Mouse (Mus musculus): ENCODE results near the gene Cklf.
"Not testable (repeated sequence)": the region's sequence is repeated elsewhere in the genome, so short reads cannot be mapped to it uniquely, and the experiment has no call there.

The Cklf gene

DNA sequence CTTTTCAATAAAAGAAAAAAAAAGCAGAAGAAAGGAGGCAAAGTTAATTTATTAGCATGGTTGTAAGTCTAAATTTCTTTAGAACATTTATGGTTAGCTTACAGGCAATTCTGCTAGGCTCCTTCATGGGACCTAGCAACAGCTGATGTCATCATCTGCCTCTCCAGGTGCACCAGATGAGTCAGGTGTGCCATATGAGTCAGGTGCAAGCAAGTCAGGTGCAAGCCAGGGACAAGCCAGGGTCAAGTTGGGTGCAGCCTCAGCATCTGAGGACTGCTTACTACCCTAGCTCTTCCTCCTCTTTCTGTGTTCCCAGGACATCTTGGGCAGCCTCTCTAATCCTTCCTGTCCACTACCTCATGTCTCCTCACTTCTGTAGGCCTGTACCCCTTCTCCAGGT lies 17.7 kb downstream of the Cklf start:
- DNase-seq: no peak

DNA sequence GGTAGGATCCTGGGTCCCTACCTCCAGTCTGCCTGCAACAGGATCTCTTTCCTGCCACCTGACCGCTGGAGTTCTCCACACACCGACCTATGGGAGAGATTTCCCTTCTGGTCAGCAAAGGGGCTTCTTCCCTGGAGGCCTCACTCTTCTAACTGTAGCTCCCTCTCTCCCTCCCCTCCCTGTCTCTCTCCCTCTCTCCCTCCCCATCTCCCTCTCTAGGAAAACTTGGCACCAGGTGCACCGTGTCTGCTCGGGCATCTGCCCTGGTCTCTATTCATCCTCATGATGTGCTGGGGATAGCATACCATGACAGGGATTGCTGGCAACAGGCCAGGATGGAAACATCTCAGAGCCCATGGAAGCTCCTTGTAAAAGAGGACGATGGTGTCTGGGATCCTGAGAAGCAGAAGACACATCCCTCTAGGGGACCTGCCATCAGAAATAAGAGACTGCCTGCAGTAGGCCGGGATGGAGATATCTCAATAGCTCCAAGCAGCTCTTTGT lies 18.3 kb downstream of the Cklf start:
- no peak for DNase-seq

DNA sequence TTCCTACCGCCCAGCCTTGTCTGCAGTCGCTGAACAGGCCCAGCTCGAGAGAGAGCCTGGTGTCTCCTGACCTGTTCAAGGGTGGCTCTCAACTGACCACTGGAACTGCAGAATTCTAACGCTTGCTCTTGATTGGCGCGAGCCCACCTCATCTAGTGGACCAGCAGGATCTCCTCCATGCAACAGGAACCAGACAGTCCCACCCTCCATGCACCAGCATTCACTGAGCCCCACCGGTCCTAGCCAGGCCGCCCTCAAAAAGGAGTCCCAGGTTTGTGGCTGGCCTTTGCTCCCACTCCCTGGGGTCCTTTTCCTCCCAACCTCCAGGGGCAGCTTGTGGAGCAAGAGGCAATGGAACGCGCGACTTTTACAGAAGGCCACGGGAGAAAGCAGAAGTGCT lies 42.4 kb downstream of the Cklf start, which contains the start of gene Cmtm2a:
Gene Cmtm2a, minus strand, starts transcription at position 101 of the 400 bp plus-strand sequence.
- DNase-seq: not testable (repeated sequence)

DNA sequence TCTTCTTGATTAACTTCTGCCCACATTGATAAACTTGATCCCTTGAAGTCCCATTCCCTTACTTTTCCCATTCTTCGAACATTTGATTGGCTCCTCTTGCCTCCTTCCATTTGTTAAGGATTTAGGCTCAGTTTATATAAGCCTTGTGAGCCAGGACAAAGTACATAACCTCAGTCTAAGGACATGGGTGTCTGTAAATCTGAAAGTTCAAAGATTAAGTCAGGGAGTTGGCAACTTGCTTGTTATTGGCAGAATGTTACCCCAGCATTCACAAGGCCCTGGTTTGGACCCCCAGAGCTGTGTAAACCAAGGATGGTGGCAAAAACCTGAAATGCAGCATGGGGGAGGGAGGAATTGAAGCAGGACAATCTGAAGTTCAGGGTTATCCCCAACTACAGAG lies 43.7 kb downstream of the Cklf start:
- DNase-seq: no peak

DNA sequence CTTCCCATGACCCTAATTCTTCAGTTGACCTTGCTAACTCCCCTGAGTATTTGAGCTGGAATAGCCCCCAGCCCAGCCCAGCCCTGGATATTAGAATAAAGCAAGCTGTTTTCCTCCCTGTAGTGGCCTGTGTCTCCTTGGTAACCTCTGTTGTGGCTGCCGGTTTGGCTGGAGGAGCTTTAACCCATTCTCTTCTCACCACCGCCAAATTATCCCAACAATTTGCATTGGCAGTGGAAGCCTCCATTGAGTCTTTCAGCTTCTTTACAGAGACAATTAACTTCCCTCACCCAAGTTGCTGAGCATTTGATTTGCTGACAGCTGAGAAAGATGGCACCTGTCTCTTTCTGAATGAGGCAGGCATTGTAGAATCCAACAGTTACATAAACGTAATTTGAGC lies 50.9 kb downstream of the Cklf start:
- peak; percentile 54 for DNase-seq

DNA sequence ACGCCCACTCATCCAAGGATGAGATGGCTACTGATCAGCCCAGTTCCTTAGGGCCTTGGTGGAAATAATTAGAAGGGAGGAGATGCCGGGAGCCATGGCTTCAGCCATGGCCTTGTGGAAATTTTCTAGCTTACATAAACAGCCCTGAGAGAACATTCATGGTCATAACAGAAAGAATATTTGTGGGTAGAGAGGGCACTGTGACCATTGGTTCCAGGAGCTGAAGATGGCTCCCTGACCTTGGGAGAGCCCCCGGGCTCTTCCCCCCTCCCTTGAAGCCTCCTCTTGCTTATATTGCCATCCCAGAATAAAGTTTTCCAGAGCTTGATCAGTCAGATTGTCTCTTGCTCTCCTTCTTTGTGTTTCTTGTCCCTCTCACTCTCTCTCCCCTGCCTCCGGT lies 51.9 kb downstream of the Cklf start:
- DNase-seq: not testable (repeated sequence)

DNA sequence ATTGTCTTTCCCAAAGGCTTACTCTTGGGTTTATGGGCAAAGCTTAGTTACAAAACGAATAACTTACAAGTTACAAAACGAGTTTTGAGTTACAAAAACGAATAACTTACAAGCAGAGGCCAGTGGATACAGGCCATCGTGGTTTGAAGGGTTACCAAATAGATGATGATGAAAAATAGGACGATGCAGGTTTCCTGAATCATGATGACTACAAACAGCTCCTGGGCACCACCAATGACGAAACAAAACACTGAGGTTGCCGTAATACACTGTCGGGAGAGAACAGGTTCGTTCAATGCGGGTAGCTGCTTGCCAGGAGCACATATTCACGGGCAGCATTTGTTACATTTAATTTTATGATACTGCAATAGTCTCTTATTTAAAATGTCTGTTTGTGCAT lies 54.3 kb downstream of the Cklf start:
- DNase-seq: no peak

DNA sequence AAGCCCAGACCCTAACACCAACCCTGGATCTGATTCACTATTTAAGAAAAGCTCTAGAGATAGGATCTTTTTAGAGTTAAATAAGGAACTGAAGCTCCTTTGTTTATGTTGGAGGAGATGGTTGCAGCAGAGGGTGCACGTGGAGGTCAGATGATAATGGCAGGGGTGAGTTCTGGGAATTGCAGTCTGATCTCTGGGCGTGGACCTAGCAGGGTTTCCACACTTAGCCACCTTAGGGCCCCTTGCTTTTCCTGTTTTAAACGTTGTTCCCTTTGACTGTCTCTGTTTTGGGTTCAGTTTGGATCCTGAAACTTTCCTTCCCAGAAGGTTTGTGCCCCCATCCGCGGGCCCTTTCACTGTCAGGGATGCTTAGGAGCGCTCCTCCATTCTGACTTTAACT lies 57.7 kb downstream of the Cklf start:
- not testable (repeated sequence) for DNase-seq

DNA sequence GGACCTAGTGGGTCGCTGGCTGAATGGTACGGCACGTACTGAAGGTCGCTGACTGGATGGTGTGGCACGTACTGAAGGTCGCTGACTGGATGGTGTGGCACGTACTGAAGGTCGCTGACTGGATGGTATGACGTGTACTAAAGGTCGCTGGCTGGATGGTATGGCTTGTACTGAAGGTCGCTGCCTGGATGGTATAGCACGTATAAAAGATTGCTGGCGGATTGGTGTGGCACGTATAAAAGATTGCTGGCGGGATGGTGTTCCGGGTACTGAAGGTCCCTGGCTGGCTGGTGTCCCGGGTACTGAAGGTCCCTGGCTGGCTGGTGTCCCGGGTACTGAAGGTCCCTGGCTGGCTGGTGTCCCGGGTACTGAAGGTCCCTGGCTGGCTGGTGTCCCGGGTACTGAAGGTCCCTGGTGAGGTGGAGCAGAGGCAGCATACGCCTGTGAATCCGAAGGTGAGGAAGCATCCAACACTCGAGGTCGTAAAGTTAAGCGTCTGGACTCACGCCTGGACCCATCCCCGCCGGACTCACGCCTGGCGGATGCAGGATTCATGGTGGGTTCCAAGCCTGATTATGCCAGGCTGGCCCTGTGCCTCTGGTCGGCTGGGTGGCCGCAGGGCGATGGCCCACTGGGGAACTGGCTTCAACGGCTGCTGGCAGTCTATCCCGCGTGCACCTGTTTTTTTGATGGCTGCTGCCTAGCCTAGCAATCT lies 58.9 kb downstream of the Cklf start, which contains the start of the genes Gm45711 and Cmtm1:
Gene Gm45711, minus strand, starts transcription at position 641 of the 715 bp plus-strand sequence.
Gene Cmtm1, minus strand, starts transcription at position 705 of the 715 bp plus-strand sequence.
- DNase-seq: not testable (repeated sequence)

DNA sequence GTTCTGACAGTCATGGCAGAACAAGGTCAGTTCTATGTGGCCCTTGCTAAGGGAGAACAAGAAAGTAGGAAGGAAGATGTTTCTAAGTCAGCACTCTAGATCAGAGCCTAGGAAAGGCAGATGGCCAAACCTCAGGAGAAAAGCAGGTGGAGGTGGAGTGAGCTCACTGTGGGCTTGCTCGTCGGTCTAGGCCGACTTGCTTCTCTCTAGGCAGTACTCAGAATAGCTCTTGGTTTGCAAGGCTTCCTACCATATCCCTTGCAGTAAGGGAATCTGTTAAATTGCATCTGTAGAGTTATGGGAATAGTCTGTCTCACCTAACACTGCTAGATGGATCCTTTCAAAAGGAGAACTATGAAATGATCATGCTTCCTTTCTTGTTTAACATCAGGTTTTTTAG lies 61.4 kb downstream of the Cklf start:
- not testable (repeated sequence) for DNase-seq

DNA sequence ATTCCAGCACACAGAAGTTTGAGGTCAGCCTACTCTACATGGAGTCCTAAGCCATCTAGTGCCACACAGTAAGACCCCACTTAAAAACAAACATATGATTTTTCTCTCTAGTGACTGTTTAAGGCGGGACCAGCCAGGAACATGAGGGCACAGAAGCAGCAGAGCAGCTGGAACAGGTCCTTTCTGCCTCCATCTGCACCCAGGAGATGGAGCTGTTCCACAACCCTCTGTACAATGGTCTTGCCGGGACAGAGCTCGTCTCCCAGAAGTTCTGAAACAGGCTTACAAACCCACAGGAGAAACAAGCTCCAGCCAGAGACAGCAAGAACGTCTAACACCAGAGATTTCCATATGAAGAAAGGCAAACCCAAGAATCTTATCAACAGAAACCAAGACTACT lies 62.6 kb downstream of the Cklf start:
- no peak for DNase-seq
